Mouse (Mus musculus) kidney, postnatal 0 days (tissue): ENCODE data around the gene Usp12. TPM values are rescaled to one million over a fixed set of nuclear protein-coding genes. Genes with fewer than 3 reads are reported as not detected.

ENCODE experiments used
- ATAC-seq: fragments of 200-750 bp; cut with Nextera tagmentation; replicated peaks from 2 replicates; pipeline ENCODE4 v1.8.0; 2017; ENCODE audit warnings: low read depth, moderate number of reproducible peaks, moderate TSS enrichment, moderate library complexity; ENCODE audit not compliant: low FRiP score
- DNase-seq: peaks from one replicate; pipeline ENCODE4 v3.0.0-alpha.2; 2016; ENCODE audit warnings: low spot score
- H3K27ac ChIP-seq: fragments of 300-500 bp; sonication (generic); 2 replicates; pipeline ENCODE4 v1.5.1; 2014; ENCODE audit warnings: mild to moderate bottlenecking
- H3K27me3 ChIP-seq: fragments of 300-500 bp; sonication (generic); 2 replicates; pipeline ENCODE4 v1.6.1; 2014; ENCODE audit warnings: low read length, mixed read lengths; ENCODE audit not compliant: insufficient read depth
- H3K36me3 ChIP-seq: fragments of 300-500 bp; sonication (generic); 2 replicates; pipeline ENCODE4 v1.6.1; 2014; ENCODE audit warnings: low read length, mixed read lengths; ENCODE audit not compliant: insufficient read depth
- H3K4me1 ChIP-seq: fragments of 300-500 bp; sonication (generic); replicated peaks from 2 replicates; pipeline ENCODE4 v1.6.1; 2014; ENCODE audit warnings: antibody characterized with exemption, low read length, mixed read lengths; ENCODE audit not compliant: insufficient read depth
- H3K4me2 ChIP-seq: fragments of 300-500 bp; sonication (generic); 2 replicates; pipeline ENCODE4 v1.6.1; 2014; ENCODE audit warnings: mild to moderate bottlenecking, low read length, moderate library complexity, mixed read lengths
- H3K4me3 ChIP-seq: fragments of 300-500 bp; sonication (generic); replicated peaks from 2 replicates; pipeline ENCODE4 v1.5.1; 2014; ENCODE audit warnings: low read depth, low read length
- H3K9ac ChIP-seq: fragments of 300-500 bp; sonication (generic); 2 replicates; pipeline ENCODE4 v1.6.1; 2014; ENCODE audit warnings: low read depth, low read length
- H3K9me3 ChIP-seq: fragments of 300-500 bp; sonication (generic); replicated peaks from 2 replicates; pipeline ENCODE4 v1.6.1; 2016; ENCODE audit warnings: low read length, inconsistent platforms, mixed read lengths
- CTCF ChIP-seq: IDR thresholded peaks from 2 replicates; pipeline ENCODE4 v1.5.1; 2016; ENCODE audit warnings: antibody characterized with exemption, low read depth, mild to moderate bottlenecking, moderate library complexity
- WGBS: fragments of 180-500 bp; shearing (Covaris S2); extraction: QIAGEN DNeasy Blood & Tissue Kit; methylation state at CpG from one replicate; pipeline ENCODE4 v1.1.7; 2014; 5-methylcytosine and 5-hydroxymethylcytosine counted together
- polyA plus RNA-seq: library from polyadenylated mRNA; unstranded; fragments of >200 nt; fragmentation: Nextera tagmentation; extraction: Ambion mirVana; gene quantifications from 2 replicates; pipeline ENCODE4 v1.2.1, GENCODE M21; 2015

The Usp12 gene
- polyA plus RNA-seq, 1 experiment from 2014 or later: 18.7 TPM

DNA sequence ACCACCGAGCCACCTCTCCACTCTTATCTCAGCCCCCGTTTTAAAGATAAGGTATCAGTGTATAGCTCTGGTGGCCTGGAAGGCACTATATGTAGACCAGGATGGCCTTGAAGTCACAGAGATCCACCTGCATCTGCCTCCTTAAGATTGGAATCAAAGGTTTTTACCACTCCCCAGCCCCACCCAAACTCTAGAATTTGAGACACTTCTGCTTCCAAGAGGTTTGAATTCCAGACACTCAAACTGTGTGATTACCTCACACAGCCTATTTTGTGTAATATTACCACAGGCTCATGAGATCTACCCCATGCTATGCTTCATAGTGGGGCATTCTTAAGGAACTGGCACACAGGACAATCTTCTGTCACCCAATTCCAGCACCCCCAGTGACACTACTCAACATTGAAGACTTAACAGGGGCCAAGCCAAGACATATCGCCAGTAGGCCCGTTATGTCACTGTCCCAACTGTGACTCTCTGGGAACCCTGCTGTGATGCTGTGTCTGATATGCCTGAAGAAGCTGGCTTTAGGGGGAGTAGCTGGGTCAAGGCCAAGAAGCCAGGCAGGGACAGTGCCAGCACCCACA, 95.3 kb downstream of the Usp12 start:
- Histone ChIP-seq H3K4me3 (no peak overlapping the region), H3K4me2 (no peak overlapping the region), H3K36me3 (no peaks in the 10 kb centered on the region), H3K9ac (no peak overlapping the region), H3K27ac (no peak overlapping the region), H3K4me1 (no peaks in the 10 kb centered on the region), H3K9me3 (no peaks in the 10 kb centered on the region), H3K27me3 (no peaks in the 10 kb centered on the region)
- WGBS: 89% methylated on average over 4 of the region's 4 CpGs
- no peak for DNase-seq
- no peak for ATAC-seq
- TF ChIP-seq CTCF: no peak

DNA sequence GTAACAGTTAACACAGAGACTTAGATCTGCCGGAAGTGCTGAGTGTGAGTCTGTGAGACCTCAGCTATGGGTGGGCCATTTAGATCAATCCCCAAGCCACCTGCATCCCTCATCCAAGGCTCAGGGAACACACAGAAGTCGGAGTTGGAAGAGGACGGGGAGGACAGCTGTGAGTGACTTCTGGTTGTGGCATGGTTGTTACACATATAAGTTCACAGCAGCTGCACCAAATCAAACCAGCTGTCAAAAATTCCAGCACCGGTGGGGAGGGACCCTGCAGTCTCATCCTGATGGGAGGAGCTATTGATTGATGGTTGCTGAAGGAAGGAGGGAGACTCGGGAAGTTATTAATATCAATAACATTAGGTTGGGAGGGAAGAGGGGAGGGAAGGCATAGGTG, 99.3 kb downstream of the Usp12 start:
- Histone ChIP-seq H3K9me3 (no peaks in the 10 kb centered on the region), H3K36me3 (no peaks in the 10 kb centered on the region), H3K4me1 (peaks cover 11% of the 10 kb centered on the region; the same call in 1 of the 2 replicates), H3K9ac (no peak overlapping the region), H3K27me3 (no peaks in the 10 kb centered on the region), H3K27ac (no peak overlapping the region), H3K4me3 (no peak overlapping the region), H3K4me2 (no peak overlapping the region)
- DNase-seq: no peak
- ATAC-seq: no peak
- no peak for TF ChIP-seq CTCF
- 46% methylated on average over 5 of the region's 5 CpGs for WGBS

DNA sequence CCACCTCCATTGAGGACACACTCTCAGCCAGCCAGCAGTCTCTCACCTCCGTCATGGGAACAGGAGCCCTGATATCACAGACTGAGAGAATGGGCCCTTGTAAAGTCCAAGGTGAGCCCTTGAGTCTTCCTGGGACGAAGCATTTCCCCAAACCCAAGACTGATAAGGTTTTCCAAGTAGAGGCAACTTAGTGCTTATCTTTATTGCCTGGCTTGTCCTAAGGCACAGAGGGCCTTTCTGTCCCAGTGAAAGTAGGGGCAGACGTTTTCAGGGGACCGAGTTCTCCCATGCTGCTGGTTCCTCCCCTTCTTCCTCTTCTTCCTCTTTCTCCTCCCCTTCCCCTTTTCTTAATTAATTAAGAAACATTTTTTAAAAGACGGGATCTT, 101.8 kb downstream of the Usp12 start:
- ATAC-seq (no peak), DNase-seq (no peak)
- H3K36me3 ChIP-seq: no peaks in the 10 kb centered on the region
- H3K9ac ChIP-seq: no peak overlapping the region
- peak overlapping the region; percentile 75 for H3K27ac ChIP-seq
- H3K4me3 ChIP-seq: no peak overlapping the region
- H3K4me1 ChIP-seq: peaks cover 11% of the 10 kb centered on the region; the same call in 1 of the 2 replicates
- whole genome bisulfite sequencing: 66% methylated on average over 5 of the region's 5 CpGs
- no peak overlapping the region for H3K4me2 ChIP-seq
- H3K27me3 ChIP-seq: no peaks in the 10 kb centered on the region
- no peaks in the 10 kb centered on the region for H3K9me3 ChIP-seq
- no peak for TF ChIP-seq CTCF

DNA sequence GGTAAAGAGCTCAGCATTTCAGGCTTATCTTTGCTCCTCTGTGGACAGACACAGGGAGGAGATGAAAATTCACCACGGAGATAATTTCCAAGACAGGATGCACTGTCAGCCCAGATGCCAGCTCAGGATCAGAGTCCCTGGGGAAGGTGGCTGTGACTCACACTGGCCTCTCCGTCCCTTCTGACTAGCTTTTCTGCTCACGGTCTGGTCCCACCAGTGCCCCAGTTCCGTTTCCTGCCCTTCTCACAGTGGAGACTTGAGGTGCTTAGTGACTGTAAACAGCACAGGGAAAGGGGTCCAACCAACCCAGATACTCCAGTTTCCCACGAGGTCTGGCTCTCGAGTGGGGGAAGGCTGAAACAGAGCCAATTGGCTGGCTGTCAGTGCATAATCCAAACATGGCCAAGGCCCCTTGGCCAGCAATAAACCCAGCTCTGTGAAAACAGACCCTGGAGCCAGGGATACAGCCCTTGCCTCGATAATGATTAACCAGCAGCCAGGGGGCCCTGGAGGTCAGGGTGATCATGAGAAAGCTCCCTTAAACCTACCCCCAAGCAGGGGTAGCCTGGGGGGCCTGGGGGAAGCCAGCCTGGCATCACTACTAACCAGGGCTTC, 102.3 kb downstream of the Usp12 start:
- WGBS: 15% methylated on average over 7 of the region's 7 CpGs
- Histone ChIP-seq H3K4me2 (no peak overlapping the region), H3K27me3 (no peaks in the 10 kb centered on the region), H3K4me1 (peaks cover 13% of the 10 kb centered on the region; the same call in 1 of the 2 replicates), H3K9me3 (no peaks in the 10 kb centered on the region), H3K9ac (0 out of 2 replicates have a peak overlapping the region, but pooled peaks have one; percentile 1), H3K4me3 (no peak overlapping the region), H3K36me3 (no peaks in the 10 kb centered on the region), H3K27ac (peak overlapping the region; percentile 75)
- peak; percentile 45; the same call in 1 of the 2 replicates for ATAC-seq
- no peak for TF ChIP-seq CTCF
- no peak for DNase-seq

DNA sequence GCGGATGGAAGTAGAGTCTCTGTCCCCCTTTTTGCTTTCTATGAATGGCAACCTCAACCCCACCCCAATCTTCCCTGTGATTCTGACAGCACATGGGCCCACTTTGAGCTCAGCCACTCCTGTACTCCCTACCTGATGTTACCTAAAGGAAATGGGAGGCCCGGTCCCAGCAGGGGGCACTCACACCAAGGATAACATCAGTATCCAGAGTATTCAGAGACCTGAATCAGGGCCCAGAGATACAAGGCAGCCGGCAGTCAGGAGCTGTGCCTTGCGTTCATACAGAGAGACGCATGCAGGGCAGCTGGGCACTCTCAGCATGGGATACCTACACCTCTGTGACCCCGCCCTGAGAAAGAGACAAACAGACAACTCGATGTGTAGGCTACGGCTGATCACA, 103.1 kb downstream of the Usp12 start:
- no peak for DNase-seq

DNA sequence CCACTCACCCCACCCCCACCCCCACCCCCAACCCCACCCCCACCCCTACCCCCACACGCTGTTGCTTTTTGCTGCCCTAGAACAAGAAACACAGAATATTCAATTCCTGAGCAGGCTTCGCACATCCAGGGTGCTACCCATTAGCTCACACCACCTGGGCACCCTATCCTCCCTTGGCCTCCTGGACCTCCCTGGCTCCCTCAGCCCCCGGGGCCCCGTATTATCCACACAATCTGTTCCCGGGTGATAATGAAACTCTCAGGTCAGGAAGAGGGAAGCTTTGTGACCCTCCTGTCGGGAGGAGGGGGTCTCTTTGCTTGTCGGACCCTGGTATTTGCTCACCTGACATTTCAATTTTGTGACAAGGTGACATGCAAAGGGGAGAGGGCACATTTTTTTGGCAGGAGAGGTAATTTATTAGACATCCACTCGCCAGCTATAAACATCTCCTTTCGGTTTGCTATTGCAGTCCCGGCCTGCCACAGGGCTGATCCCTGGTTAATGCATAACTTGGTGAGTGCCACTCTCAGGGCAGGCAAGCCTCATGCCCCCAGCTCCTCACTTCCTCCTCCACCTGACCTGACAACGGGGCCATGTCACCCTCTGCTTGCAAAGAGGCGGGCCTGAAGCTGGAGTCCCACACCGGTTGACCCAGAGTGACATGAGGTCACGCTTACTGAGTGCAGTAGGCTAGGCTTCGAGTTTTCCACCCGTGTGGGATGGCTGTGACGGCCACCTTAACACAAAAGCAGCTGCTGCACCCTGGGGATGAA, 107.1 kb downstream of the Usp12 start:
- DNase-seq: peak; percentile 62

More for the DNA sequence above, 103.1 kb downstream of the Usp12 start:
- ATAC-seq: no peak
- no peaks in the 10 kb centered on the region for H3K9me3 ChIP-seq
- H3K4me2 ChIP-seq: no peak overlapping the region
- no peak overlapping the region for H3K4me3 ChIP-seq
- 0 out of 2 replicates have a peak overlapping the region, but pooled peaks have one; percentile 1 for H3K9ac ChIP-seq
- TF ChIP-seq CTCF: peak; percentile 51
- WGBS: 64% methylated on average over 8 of the region's 8 CpGs
- H3K4me1 ChIP-seq: peaks cover 13% of the 10 kb centered on the region; the same call in 1 of the 2 replicates
- no peaks in the 10 kb centered on the region for H3K36me3 ChIP-seq
- peak overlapping the region; percentile 75 for H3K27ac ChIP-seq
- H3K27me3 ChIP-seq: no peaks in the 10 kb centered on the region

More for the DNA sequence above, 107.1 kb downstream of the Usp12 start:
- 21% methylated on average over 17 of the region's 17 CpGs for WGBS
- peak overlapping the region; percentile 43 for H3K4me2 ChIP-seq
- H3K4me1 ChIP-seq: peaks cover 12% of the 10 kb centered on the region; the same call in 1 of the 2 replicates
- no peak for TF ChIP-seq CTCF
- no peak overlapping the region for H3K9ac ChIP-seq
- no peaks in the 10 kb centered on the region for H3K9me3 ChIP-seq
- H3K27ac ChIP-seq: peak overlapping the region; percentile 84
- peak; percentile 87 for ATAC-seq
- no peaks in the 10 kb centered on the region for H3K27me3 ChIP-seq
- H3K4me3 ChIP-seq: no peak overlapping the region
- H3K36me3 ChIP-seq: no peaks in the 10 kb centered on the region
